Mouse (Mus musculus): ENCODE data around the gene Edc3.

GRCm38 (mm10) chr9:57748137-57748536 lies 39.8 kb downstream of the Edc3 start:
- TF ChIP-seq POLR2A (IDR thresholded peaks at IDR 0.05; ENCODE audit: extremely low read depth, insufficient read depth, low read length) = no peak
- no peak for TF ChIP-seq CTCF (IDR thresholded peaks at IDR 0.05; ENCODE audit: extremely low read depth, insufficient read depth, low read length)
